Mouse (Mus musculus) gastrocnemius, postnatal 36 days (tissue): ENCODE measurements around the gene Phf1. TPM values are rescaled to one million over a fixed set of nuclear protein-coding genes. Genes with fewer than 3 reads are reported as not detected.

Source experiments
- DNase-seq, 2 experiments: peaks; one replicate each; pipeline ENCODE4 v3.0.0; 2022
- intact Hi-C: fragments of 180-260 bp; cut with DNase I; formaldehyde crosslinking; loops from one replicate; pipeline ENCODE4 v1.15.1; 2025
- total RNA-seq, 2 experiments: library from RNA; stranded (reverse); gene quantifications; 2 replicates each; pipeline ENCODE4 v1.2.3; 2021

The Phf1 gene
- total RNA-seq, 2 experiments from 2014 or later, result 5.8 to 6.3 TPM

DNA sequence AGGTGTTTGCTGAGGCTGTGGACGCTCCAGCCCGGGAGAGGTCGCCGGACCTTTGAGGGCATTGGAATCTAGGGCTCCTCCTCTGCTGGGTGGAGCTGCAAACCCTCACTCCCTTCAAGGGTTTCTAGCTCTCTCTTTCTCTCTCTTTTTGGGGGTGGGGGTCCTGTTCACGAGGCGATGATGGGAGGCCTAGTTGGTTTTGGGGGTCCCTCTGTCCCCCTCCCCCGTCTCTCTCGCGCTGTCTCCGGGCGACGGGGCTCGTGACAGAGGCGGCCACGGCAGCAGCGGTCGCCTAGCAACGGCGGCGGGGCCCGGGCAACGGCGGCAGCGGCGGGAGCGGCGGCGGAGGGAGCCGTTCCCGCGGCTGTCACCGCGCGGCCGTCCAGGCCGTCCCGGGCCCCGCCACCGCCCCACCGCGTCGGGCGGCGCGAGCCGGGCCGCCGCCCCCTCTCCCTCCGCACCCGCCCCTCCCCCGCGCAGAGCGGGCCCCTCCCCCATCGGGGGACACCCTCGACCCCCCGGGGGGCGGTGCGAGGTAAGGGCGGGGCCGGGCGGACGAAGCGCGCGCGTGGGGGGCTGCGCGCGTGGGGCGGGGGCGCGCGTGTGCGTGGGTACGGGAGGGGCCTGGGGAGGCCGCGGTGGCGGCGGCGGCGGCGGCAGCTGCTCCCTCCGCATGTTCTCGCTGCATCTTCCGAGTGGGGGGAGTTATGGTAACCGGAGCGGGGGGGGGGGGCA lies 15.6 kb downstream of the Phf1 start:
- intact Hi-C loops, result loop anchor here (5.0 kb wide), 1 partner anchor 51 kb away; no protein-coding TSS in a partner anchor
- DNase-seq, result no peak

DNA sequence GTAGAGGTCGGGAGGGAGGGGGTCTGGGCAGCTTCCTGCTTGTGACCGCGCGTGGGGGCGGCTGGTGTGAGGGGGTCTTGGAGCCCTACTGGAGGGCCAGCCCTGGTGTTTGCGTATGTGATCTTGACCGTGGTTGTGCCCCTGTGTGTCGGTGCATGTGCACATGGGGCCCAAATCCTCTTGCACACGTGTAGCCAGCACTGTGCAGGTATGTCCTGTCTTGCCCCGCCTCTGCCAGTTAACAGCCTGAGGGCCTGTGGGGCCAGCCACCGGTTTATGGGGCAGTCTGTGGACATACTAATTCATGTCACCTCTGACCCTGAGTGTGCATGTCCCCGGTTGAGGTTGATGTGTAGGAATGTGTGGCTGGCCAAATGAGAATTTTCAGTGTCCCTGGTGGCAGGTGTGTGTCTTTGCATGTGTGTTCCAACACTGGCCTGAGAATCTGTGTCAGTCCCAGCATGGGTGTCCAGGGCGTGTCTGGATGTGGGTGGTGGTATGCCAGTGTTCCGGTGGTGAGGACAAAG lies 16.3 kb downstream of the Phf1 start:
- intact Hi-C loops, result loop anchor here (5.0 kb wide), 1 partner anchor 52 kb away; no protein-coding TSS in a partner anchor
- no peak for DNase-seq

DNA sequence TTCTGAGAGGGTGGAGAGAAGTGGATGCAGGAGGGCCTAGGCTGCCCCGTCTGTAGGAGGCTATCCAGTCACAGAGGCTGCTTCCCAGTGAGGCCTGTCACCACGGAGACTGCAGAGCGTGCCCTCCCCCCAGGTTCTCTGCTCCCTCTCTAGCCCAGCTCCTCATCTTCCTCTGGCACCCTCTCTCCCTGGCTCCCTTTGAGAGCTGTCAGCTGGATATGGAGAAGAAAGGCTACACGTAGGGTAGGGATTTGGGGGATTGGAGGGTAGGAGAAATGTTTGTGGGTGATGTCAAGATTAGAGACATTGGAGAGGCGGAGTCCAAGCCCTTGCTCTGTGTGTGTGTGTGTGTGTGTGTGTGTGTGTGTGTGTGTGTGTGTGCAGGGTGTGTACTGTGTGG lies 17.0 kb downstream of the Phf1 start:
- intact Hi-C loops, result loop anchor here (5.0 kb wide), 1 partner anchor 53 kb away; no protein-coding TSS in a partner anchor
- no peak for DNase-seq

DNA sequence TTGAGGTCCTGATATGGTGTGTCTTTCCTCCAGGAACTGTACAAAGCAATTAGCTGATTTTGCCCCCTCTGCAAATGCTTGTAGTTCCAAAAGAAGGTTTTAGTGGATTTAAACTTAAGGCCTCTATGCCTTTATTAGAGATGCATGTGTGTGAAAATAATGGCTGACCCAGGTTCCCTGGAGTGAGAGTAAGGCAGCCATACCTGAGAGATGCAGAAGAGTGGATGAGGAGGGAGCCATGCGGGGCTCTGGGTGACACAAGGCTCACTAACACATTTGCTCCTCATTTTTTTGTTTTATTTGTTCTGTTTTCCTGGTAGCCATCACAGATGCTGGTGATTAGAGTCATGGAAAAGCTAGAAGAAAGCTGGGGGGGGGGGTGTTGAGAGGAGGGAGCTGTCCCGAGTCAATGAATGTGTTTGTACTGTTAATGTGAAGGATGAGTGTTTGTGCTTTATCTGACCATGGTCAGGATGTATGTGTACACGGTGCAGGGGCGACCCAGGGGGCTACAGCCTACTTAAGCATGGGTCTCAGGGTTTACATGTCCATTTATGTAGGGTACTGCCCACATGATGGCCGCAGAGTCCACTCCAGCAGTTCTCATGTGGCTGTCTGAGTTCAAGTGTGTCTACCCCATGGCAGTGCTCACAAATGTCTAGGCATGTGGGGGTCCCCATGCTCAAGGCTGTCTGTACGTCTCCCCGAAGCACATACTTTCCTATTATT lies 17.9 kb downstream of the Phf1 start:
- no peak for DNase-seq

DNA sequence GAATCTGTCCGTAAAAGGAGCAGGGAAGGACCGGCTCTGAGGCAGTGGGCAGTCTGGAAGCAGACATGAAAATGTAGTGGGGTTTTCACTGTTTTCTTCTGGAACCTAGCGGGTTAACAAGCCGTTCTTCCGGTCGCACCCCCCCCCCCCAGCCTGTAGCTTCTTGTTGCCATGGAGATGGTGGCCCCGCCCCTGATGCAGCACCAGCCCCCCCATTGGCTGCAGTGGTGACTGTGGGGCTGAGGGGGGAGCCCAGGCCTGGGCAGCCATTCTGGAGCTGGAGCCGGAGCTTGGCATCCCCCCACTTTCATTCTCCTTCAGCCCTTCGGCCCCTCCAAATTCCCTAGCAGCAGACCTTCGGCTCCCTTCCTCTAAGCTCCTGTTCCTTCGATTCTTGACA lies 18.6 kb downstream of the Phf1 start:
- intact Hi-C loops, result no loop called here
- peak in 1 of 2 experiments; percentile 62 for DNase-seq

More for the DNA sequence above, 17.9 kb downstream of the Phf1 start:
- intact Hi-C loops, result no loop called here

DNA sequence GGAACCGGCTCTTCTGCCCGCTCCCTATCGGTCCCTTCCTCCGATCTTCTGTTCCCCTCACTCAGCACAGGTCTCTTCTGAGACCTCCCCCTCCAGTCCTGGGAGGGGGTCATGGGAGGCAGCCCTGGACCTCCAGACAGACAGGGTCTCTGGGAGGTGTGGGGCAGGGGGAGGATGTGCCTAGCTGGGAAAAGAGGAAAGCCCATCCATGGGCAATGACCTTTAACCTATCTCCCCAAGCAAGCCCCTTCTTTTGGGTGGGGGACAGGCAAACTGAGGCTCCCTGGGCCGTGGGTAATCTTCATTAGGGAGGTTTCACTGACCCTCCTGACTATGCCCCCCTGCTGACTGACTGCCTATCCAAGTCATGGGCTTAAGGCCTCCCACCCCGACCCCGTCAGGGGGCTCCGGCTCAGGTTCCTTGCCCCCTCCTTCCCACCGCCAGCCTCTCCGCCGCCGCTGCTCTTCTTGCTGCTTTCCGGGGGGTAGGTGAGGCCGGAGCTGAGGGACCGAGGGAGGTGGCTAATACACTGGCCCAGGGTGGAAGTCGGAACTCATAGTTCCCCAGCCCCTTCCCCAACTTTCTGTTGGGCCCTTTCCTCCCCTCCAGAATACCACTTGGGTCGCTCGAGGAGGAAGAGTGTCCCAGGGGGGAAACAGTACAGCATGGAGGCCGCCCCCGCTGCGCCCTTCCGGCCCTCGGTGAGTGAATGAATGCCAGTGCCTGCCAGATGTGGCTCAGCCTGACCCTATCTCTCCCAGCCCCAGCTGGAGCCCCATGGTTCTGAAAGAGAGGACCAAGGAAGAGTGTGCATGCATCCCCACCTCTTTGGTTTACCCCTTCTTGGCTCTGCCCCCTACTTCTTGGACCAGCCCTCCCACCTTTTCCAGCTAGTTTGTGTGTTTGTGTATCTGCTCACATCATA lies 19.4 kb downstream of the Phf1 start:
- no peak for DNase-seq
- intact Hi-C loops, result no loop called here

DNA sequence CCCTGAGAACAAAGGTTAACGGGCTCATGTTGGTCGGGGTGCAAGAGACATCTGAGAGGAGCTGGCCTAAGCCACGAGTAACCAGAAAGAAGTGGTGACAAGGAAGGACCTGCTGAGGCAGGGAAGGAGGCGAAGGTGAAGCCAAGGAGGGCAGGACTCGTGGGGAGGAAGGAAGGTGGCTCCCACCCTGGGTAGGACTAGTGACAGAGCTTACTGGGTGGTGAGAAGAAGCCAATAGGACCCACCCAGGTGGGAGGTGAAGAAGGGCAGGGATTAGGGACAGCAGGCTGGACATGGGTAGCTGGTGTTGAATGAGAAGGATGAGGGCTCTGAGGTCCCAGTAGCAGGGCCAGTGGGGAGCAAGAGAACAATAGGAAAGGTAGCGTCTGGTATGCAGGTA lies 20.3 kb downstream of the Phf1 start:
- no peak for DNase-seq
- intact Hi-C loops, result no loop called here

DNA sequence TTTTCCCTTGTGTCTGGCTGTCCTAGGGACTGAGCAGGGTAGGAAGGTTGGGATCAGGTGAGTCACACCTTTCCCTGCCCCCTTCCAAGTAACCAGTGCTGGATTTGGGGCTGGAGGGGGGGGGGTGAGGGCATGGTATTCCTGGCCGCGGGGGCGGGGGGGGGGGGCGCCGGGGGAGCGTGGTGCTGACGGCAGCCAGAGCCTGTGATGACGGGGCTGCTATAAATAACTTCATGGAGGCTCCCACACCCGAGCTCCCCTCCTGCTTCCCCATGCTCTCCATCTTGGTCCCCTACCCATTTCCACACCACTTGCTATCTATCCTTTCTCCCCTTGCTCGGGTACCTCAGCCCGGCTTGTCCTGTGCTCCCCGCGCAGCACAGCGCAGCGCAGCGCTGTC lies 20.9 kb downstream of the Phf1 start:
- intact Hi-C loops, result no loop called here
- DNase-seq, result no peak

DNA sequence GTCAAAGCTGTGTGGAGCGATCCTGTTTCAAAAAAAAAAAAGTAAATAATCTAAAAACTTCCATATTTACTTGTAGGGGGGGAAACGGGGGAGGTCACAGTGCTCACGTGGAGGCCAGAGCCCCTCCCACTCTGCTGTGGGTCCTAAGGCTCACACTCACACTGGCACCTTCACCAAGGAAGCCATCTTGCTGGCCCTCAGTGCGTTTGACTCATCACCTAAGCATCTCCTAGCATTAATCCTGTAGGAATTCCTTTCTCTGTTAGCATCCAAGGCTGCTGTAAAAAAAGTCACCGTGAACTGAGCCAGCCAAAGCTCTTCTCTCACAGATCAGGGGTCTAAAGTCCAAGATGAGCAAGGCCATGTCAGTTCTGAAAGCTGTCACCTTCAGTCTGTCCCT lies 23.5 kb downstream of the Phf1 start:
- no peak for DNase-seq
- intact Hi-C loops, result no loop called here

DNA sequence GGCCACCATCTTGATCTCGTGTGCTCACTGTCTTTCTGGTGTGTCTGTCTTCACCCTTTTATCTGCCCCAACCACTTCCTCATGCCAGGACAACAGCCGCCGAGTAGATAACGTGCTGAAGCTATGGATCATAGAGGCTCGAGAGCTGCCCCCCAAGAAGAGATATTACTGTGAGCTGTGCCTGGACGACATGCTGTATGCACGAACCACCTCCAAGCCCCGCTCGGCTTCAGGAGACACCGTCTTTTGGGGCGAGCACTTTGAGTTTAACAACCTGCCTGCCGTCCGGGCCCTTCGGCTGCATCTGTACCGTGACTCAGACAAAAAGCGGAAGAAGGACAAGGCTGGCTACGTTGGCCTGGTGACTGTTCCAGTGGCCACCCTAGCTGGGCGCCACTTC lies 24.0 kb downstream of the Phf1 start:
- no peak for DNase-seq
- intact Hi-C loops, result no loop called here

DNA sequence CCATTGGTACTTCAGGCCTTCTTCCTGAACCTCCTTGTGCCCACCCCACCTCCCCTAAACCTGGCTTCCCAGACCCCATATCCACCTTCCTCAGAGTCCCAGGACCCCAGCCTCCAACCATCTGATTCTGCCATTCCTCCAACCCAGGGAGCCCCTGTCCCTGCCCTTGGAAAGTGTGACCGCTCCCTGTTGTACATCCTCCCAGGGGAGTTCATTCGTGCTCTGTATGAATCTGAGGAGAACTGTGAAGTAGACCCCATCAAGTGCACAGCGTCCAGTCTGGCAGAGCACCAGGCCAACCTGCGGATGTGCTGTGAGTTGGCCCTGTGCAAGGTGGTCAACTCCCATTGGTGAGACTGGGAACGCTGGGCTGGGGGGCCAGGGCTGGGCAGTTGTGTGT lies 25.0 kb downstream of the Phf1 start:
- no peak for DNase-seq
- intact Hi-C loops, result no loop called here

DNA sequence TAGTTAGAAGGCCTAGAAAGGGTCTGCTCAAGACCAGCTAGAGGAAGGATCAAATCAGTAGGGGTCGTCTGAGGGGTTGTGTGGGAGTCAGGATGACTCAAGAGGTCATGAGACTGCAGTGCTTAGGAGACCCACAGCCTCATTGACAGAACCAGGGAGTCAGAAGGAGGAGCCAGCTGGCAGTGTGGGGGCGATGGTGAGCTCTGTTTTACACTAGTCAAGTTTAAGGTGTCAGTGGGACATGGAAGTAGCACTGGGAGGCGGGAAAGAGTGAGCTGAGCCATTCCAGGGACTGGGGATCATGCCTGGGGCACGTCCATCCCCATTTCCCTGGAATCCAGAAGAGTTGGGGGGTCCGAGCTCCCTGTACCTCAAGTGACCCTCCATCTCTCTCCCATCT lies 26.0 kb downstream of the Phf1 start:
- peak in 1 of 2 experiments; percentile 9 for DNase-seq
- intact Hi-C loops, result no loop called here

DNA sequence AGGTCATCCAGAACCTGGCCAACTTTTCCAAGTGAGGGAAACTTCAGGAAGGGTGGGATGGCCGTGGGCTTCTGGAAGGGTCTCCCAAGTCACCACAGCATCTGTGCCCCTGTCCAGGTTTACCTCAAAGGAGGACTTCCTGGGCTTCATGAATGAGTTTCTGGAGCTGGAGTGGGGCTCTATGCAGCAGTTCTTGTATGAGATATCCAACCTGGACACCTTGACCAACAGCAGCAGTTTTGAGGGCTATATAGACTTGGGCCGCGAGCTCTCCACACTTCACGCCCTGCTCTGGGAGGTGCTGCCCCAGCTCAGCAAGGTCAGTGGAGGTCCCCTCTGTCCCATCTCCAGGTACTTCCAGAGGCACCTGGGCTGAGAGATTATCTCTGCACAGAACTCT lies 27.0 kb downstream of the Phf1 start:
- intact Hi-C loops, result no loop called here
- no peak for DNase-seq

DNA sequence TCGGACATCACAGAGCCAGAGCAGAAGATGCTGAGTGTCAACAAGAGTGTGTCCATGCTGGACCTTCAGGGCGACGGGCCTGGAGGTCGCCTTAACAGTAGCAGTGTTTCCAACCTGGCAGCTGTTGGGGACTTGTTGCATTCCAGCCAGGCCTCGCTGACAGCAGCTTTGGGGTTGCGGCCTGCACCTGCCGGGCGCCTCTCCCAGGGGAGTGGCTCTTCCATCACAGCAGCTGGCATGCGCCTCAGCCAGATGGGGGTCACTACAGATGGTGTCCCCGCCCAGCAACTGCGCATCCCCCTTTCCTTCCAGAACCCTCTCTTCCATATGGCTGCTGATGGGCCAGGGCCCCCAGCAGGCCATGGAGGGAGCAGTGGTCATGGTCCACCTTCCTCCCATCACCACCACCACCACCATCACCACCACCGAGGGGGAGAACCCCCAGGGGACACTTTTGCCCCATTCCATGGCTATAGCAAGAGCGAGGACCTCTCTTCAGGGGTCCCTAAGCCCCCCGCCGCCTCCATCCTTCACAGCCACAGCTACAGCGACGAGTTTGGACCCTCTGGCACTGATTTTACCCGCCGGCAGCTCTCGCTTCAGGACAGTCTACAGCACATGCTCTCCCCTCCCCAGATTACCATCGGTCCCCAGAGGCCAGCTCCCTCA lies 28.9 kb downstream of the Phf1 start:
- DNase-seq, result peak in 1 of 2 experiments; percentile 7
- intact Hi-C loops, result no loop called here

DNA sequence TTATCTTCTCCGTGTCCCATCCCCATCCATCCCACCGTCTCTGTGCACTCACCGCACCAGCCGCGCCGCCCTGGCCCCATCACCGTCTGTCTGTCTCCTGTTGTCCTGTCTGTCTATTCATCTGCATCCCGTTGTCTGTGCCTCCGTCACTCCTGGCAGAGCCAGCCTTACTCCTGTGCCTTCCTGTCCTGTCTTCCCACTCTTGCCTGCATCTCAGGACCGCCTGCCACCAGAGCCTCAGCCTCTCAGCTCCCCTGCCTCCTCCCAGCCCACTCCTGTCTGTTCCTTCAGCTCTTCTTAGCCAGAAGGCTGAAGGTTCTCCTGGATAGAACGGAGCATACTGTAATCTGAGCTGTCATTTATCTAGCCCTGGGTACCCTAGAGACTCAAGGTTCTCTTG lies 34.1 kb downstream of the Phf1 start:
- DNase-seq, result no peak

DNA sequence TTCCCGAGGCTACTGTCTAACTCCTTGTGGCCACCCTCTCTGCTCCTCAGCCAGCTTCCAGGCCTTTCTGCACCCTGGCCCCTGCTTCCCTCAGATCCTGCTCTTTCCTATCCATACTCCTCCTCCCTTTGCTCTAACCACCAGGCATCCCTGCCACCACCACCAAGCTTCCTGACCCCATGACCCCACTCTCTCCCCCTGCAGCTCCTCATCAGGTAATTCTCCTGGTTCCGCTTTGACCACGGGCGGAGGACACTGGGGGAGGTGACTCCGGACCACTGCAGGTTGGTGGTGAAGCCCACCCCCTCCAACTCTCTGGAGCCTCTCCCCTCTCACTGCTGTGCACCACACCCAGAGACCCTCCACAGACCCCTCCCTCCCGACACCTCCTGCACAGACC lies 34.6 kb downstream of the Phf1 start:
- intact Hi-C loops, result no loop called here
- no peak for DNase-seq

More for the DNA sequence above, 34.1 kb downstream of the Phf1 start:
- intact Hi-C loops, result no loop called here

DNA sequence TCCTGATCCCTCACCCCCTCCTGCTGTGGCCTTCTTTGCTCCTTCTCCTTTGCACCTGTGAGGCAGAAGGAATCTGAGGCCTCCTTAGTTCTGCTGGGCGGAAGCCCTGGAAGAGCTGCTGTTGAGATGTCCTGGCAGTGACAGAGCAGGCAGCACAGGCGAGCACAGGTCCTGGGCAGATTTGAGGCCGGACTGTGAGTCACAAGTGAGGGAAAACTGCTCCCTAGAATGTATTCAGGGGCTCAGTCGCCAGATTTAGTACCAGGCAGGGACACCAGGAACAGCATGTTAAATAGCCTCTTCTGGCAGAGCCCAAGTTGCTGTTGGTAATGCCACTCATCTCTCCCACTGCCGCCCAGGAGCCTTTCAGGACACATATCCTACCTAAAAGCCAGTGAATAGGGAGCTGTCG lies 35.4 kb downstream of the Phf1 start:
- intact Hi-C loops, result no loop called here
- no peak for DNase-seq

DNA sequence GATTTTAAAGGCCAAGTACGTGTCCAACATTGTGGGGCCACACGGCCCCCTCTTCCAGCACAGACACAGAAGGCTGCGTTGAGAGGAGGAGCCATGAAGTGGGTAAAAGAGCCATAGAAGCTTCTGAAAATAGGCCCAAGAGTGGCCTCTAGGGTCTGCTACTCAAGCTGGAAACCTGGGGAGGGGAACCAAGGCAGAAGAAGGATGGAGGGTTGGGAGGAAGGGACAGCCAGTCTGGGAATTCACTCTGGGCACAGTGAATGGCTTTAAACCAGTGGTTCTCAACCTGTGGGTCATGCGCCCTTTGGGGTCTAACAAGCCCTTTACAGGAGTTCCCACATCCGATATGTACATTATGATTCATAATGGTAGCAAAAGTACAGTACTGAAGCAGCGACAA lies 36.4 kb downstream of the Phf1 start:
- intact Hi-C loops, result no loop called here
- no peak for DNase-seq

DNA sequence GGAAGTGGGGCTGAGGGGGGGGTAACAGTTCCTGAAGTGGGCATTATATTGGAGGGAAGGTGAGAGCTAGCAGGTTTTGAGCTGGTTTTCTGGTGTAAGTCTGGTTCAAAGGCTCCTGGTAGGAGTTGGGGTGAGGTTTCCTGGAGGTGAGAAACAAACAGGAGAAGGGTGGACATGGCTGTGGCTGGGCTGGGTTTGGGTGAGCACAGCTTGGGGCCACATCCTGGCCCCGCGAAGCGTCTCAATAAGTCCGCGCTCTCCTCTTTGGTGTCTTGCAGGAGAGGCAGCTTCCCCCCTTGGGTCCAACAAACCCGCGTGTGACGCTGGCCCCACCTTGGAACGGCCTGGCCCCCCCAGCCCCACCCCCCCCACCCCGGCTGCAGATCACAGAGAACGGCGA lies 37.4 kb downstream of the Phf1 start:
- intact Hi-C loops, result no loop called here

DNA sequence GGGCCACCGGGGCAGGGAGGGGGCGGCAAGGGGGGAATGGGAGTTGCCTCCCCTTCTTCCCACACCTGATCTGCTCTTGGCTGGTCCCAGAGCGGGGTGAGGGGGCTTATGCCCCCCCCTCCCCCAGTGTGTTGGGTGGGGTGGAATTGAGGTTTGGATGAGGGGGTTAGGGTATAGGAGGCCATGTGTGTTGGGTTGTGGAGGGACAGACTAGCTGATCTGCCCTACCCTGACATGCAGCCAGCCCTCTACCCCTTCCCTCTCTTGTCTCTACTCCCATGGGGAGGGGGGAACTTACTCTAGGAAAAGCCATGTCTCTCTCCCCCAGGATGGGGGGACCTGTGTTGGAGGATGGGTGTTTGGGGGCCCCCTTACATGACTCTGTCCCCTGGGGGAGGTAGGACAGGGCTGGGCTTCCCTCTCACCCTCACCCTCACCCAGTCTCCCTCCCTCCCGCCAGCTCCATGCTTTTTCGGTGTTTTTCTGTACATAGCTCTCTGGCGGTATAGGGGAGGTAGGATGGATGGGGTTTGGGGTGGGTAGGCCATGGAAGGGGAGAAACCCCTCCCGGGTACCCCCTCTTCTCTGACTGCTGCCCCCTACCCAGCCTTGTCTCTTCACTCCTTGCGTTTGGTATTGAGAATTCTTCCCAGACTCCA lies 38.5 kb downstream of the Phf1 start:
- no peak for DNase-seq
- intact Hi-C loops, result no loop called here

More for the DNA sequence above, 37.4 kb downstream of the Phf1 start:
- no peak for DNase-seq
